Mouse (Mus musculus): ENCODE measurements at regions not wholly inside any gene's neighbourhood (a gene's known extent, or its start where the extent isn't known, plus 50 kb on each side); places are given as distances from the start of the nearest gene placed in this dataset.

- no peak for TF ChIP-seq CTCF (IDR thresholded peaks at IDR 0.05; ENCODE audit: low read depth, low read length)
- TF ChIP-seq POLR2A (IDR thresholded peaks at IDR 0.05; ENCODE audit: extremely low read depth, insufficient read depth, low read length), result no peak
These were observed 189.8 kb downstream of the Btg1 start for GRCm38 (mm10) chr10:96806579-96806978.

All from liver, adult 2 months (tissue).